Mouse (Mus musculus) MEL (cell line): ENCODE measurements around the gene Sprr2j-ps. TPM values are rescaled to one million over a fixed set of nuclear protein-coding genes. Genes with fewer than 3 reads are reported as not detected.

Experiments
- DNase-seq: peaks from one replicate; pipeline ENCODE4 v3.0.0; 2011; ENCODE audit warnings: low read depth, low spot score
- H3K27ac ChIP-seq: 2 replicates; pipeline ENCODE4 v1.5.1; 2012; ENCODE audit warnings: low read depth, mild to moderate bottlenecking, control low read depth, low read length, moderate library complexity; ENCODE audit not compliant: control insufficient read depth
- H3K27me3 ChIP-seq, 2 experiments: fragments of 150-350 bp in 1 of 2; sonication (generic) in 1 of 2; 2 replicates each; pipeline ENCODE4 v1.6.1; 2012; ENCODE audit warnings: low read length in 2 of 2, mild to moderate bottlenecking in 2 of 2, improper control_type of control experiment in 1 of 2, moderate library complexity in 1 of 2; ENCODE audit not compliant: insufficient read depth in 2 of 2, control insufficient read depth in 1 of 2
- H3K36me3 ChIP-seq, 2 experiments: 2 replicates each; pipeline ENCODE4 v1.6.1; 2012 to 2014; ENCODE audit warnings: low read length in 2 of 2, improper control_type of control experiment in 1 of 2, inconsistent platforms in 1 of 2, mild to moderate bottlenecking in 1 of 2; ENCODE audit not compliant: insufficient read depth in 2 of 2, control insufficient read depth in 1 of 2
- H3K4me1 ChIP-seq, 2 experiments: fragments of 150-350 bp in 1 of 2; sonication (generic) in 1 of 2; 2 replicates each; pipeline ENCODE4 v1.6.1; 2012; ENCODE audit warnings: low read length in 2 of 2, improper control_type of control experiment in 1 of 2, mild to moderate bottlenecking in 1 of 2; ENCODE audit not compliant: insufficient read depth in 2 of 2, control insufficient read depth in 1 of 2
- H3K4me3 ChIP-seq, 2 experiments: fragments of 150-350 bp in 1 of 2; sonication (generic) in 1 of 2; 2 replicates each; pipeline ENCODE4 v1.5.1; 2012; ENCODE audit warnings: low read depth in 2 of 2, low read length in 2 of 2, mild to moderate bottlenecking in 2 of 2, moderate library complexity in 2 of 2, control low read depth in 1 of 2, improper control_type of control experiment in 1 of 2; ENCODE audit not compliant: control insufficient read depth in 1 of 2, insufficient read depth in 1 of 2
- H3K79me2 ChIP-seq: 2 replicates; pipeline ENCODE4 v1.6.1; 2012; ENCODE audit warnings: mild to moderate bottlenecking, low read length, moderate library complexity; ENCODE audit not compliant: control insufficient read depth, poor library complexity, insufficient read depth
- H3K9ac ChIP-seq: 2 replicates; pipeline ENCODE4 v1.6.1; 2012; ENCODE audit warnings: low read depth, mild to moderate bottlenecking, control low read depth, low read length, moderate library complexity; ENCODE audit not compliant: control insufficient read depth, poor library complexity, severe bottlenecking
- H3K9me3 ChIP-seq: fragments of 150-350 bp; sonication (generic); replicated peaks from 2 replicates; pipeline ENCODE4 v1.6.1; 2012; ENCODE audit warnings: mild to moderate bottlenecking, low read length, improper control_type of control experiment, moderate library complexity; ENCODE audit not compliant: insufficient read depth
- CHD1 ChIP-seq: IDR thresholded peaks from 2 replicates; pipeline ENCODE4 v1.6.1; 2012; ENCODE audit warnings: low read depth, mild to moderate bottlenecking, inconsistent platforms, low read length, improper control_type of control experiment
- CHD2 ChIP-seq: IDR thresholded peaks from 2 replicates; pipeline ENCODE4 v1.6.1; 2011; ENCODE audit warnings: low read length, improper control_type of control experiment
- EP300 ChIP-seq, 2 experiments: IDR thresholded peaks; 2 replicates each; pipeline ENCODE4 v1.6.1; 2011; ENCODE audit warnings: improper control_type of control experiment in 2 of 2, low read length in 2 of 2, low read depth in 1 of 2, mild to moderate bottlenecking in 1 of 2
- GATA1 ChIP-seq: IDR thresholded peaks from 2 replicates; pipeline ENCODE4 v1.6.1; 2011; ENCODE audit warnings: low read depth, low read length, improper control_type of control experiment
- JUND ChIP-seq: IDR thresholded peaks from 2 replicates; pipeline ENCODE4 v1.6.1; 2011; ENCODE audit warnings: low read depth, mild to moderate bottlenecking, improper control_type of control experiment, low read length
- KAT2A ChIP-seq: conservative IDR thresholded peaks from 2 replicates; pipeline ENCODE4 v1.6.1; 2012; ENCODE audit warnings: low read depth, low read length, improper control_type of control experiment, inconsistent platforms
- MAZ ChIP-seq: IDR thresholded peaks from 2 replicates; pipeline ENCODE4 v1.6.1; 2012; ENCODE audit warnings: low read depth, mild to moderate bottlenecking, inconsistent platforms, low read length, improper control_type of control experiment
- MEF2A ChIP-seq: IDR thresholded peaks from 2 replicates; pipeline ENCODE4 v1.6.1; 2014; ENCODE audit warnings: low read depth, mild to moderate bottlenecking, inconsistent platforms, low read length, improper control_type of control experiment; ENCODE audit not compliant: poor library complexity, insufficient replicate concordance, severe bottlenecking; ENCODE audit errors: extremely low read depth
- MXI1 ChIP-seq: IDR thresholded peaks from 2 replicates; pipeline ENCODE4 v1.6.1; 2011; ENCODE audit warnings: mild to moderate bottlenecking, low read depth, low read length, improper control_type of control experiment
- MYB ChIP-seq: IDR thresholded peaks from 2 replicates; pipeline ENCODE4 v1.6.1; 2011; ENCODE audit warnings: mild to moderate bottlenecking, low read depth, low read length, improper control_type of control experiment
- NELFE ChIP-seq: IDR thresholded peaks from 2 replicates; pipeline ENCODE4 v1.6.1; 2011; ENCODE audit warnings: low read depth, low read length, improper control_type of control experiment
- NRF1 ChIP-seq: IDR thresholded peaks from 2 replicates; pipeline ENCODE4 v1.6.1; 2014; ENCODE audit warnings: low read depth, mild to moderate bottlenecking, inconsistent platforms, low read length, improper control_type of control experiment, moderate library complexity; ENCODE audit not compliant: poor library complexity, insufficient read depth, severe bottlenecking
- POLR2A ChIP-seq, 2 experiments: IDR thresholded peaks; 2 replicates each; pipeline ENCODE4 v1.6.1; 2011 to 2012; ENCODE audit warnings: low read length in 2 of 2, mild to moderate bottlenecking in 2 of 2, control low read depth in 1 of 2, improper control_type of control experiment in 1 of 2, low read depth in 1 of 2, moderate library complexity in 1 of 2; ENCODE audit not compliant: control insufficient read depth in 1 of 2, insufficient read depth in 1 of 2, poor library complexity in 1 of 2
- POLR2AphosphoS5 ChIP-seq: IDR thresholded peaks from 2 replicates; pipeline ENCODE4 v1.6.1; 2012; ENCODE audit warnings: low read depth, borderline replicate concordance, mild to moderate bottlenecking, inconsistent platforms, low read length, moderate library complexity, mixed read lengths
- RAD21 ChIP-seq: IDR thresholded peaks from 2 replicates; pipeline ENCODE4 v1.6.1; 2011; ENCODE audit warnings: mild to moderate bottlenecking, low read depth, low read length, improper control_type of control experiment
- TAL1 ChIP-seq: IDR thresholded peaks from 2 replicates; pipeline ENCODE4 v1.6.1; 2012; ENCODE audit warnings: mild to moderate bottlenecking, inconsistent platforms, low read length, moderate library complexity, mixed read lengths
- TBP ChIP-seq: IDR thresholded peaks from 2 replicates; pipeline ENCODE4 v1.8.0; 2011; ENCODE audit warnings: low read depth, low read length, improper control_type of control experiment
- USF2 ChIP-seq, 2 experiments: IDR thresholded peaks; 2 replicates each; pipeline ENCODE4 v1.6.1; 2011 to 2012; ENCODE audit warnings: improper control_type of control experiment in 2 of 2, low read length in 2 of 2, borderline replicate concordance in 1 of 2, inconsistent platforms in 1 of 2, low read depth in 1 of 2, mild to moderate bottlenecking in 1 of 2; ENCODE audit not compliant: insufficient read depth in 1 of 2
- ZKSCAN1 ChIP-seq: IDR thresholded peaks from 2 replicates; pipeline ENCODE4 v1.6.1; 2012; ENCODE audit warnings: low read depth, mild to moderate bottlenecking, inconsistent platforms, low read length, improper control_type of control experiment, moderate library complexity
- polyA plus RNA-seq, 2 experiments: library from polyadenylated mRNA; stranded (reverse) in 1 of 2; unstranded in 1 of 2; fragments of >175 nt in 1 of 2; fragments of >200 nt in 1 of 2; gene quantifications; 2 replicates each; pipeline versions ENCODE4 v1.2.1 to v1.2.4; 2012; ENCODE audit warnings: low replicate concordance in 2 of 2, low read depth in 1 of 2; ENCODE audit not compliant: insufficient read length in 2 of 2, insufficient read depth in 1 of 2, missing spikeins in 1 of 2
- total RNA-seq: library from RNA; depleted of rRNA; stranded (reverse); fragments of 300-350 nt; gene quantifications from 2 replicates; pipeline ENCODE4 v1.2.3, GENCODE M21; 2012

Gene Sprr2j-ps
- total and polyA plus RNA-seq, 3 experiments, result not detected

GRCm38 (mm10) chr3:92458620-92459019, 40.7 kb downstream of the Sprr2j-ps start, which contains the start of gene Sprr3:
Gene Sprr3, minus strand, starts transcription at chr3:92458720.
- Histone ChIP-seq H3K4me3 (no peak within 1 kb of the TSS), H3K27me3 (no peaks in the 10 kb centered on the region), H3K9me3 (no peaks in the 10 kb centered on the region), H3K36me3 (no peaks in the 10 kb centered on the region), H3K79me2 (no peaks in the 10 kb centered on the region), H3K9ac (no peak within 1 kb of the TSS), H3K4me1 (no peaks in the 10 kb centered on the region), H3K27ac (no peak within 1 kb of the TSS)
- TF ChIP-seq MYB (no peak), POLR2AphosphoS5 (no peak), CHD2 (no peak), USF2 (IDR thresholded peaks at IDR 0.05; ENCODE audit: borderline replicate concordance in 1 of 2, insufficient read depth in 1 of 2, low read depth in 1 of 2, low read length in 2 of 2) (no peak), MEF2A (no peak), NELFE (no peak), TAL1 (no peak), NRF1 (no peak), ZKSCAN1 (no peak), MXI1 (no peak), KAT2A (no peak), GATA1 (no peak), MAZ (no peak), TBP (no peak), CHD1 (no peak), EP300 (IDR thresholded peaks at IDR 0.05; ENCODE audit: low read depth in 1 of 2, low read length in 2 of 2) (no peak)
- no peak for DNase-seq

GRCm38 (mm10) chr3:92466576-92466975, 48.7 kb downstream of the Sprr2j-ps start:
- Histone ChIP-seq H3K9ac (no peak overlapping the region), H3K4me1 (no peaks in the 10 kb centered on the region), H3K9me3 (no peaks in the 10 kb centered on the region), H3K27me3 (no peaks in the 10 kb centered on the region), H3K4me3 (no peak overlapping the region), H3K79me2 (no peaks in the 10 kb centered on the region), H3K27ac (no peak overlapping the region), H3K36me3 (no peaks in the 10 kb centered on the region)
- no peak for DNase-seq
- TF ChIP-seq NRF1 (no peak), JUND (no peak), RAD21 (no peak), POLR2A (IDR thresholded peaks at IDR 0.05; ENCODE audit: control insufficient read depth in 1 of 2, insufficient read depth in 1 of 2, low read depth in 1 of 2, low read length in 2 of 2, poor library complexity in 1 of 2) (no peak), ZKSCAN1 (no peak)
